Mouse (Mus musculus): ENCODE data around the gene Usp39. TPM values are rescaled to one million over a fixed set of nuclear protein-coding genes. Genes with fewer than 3 reads are reported as not detected.

Gene Usp39
- polyA plus RNA-seq, 1 experiment from 2014 or later = 27.3 TPM

DNA sequence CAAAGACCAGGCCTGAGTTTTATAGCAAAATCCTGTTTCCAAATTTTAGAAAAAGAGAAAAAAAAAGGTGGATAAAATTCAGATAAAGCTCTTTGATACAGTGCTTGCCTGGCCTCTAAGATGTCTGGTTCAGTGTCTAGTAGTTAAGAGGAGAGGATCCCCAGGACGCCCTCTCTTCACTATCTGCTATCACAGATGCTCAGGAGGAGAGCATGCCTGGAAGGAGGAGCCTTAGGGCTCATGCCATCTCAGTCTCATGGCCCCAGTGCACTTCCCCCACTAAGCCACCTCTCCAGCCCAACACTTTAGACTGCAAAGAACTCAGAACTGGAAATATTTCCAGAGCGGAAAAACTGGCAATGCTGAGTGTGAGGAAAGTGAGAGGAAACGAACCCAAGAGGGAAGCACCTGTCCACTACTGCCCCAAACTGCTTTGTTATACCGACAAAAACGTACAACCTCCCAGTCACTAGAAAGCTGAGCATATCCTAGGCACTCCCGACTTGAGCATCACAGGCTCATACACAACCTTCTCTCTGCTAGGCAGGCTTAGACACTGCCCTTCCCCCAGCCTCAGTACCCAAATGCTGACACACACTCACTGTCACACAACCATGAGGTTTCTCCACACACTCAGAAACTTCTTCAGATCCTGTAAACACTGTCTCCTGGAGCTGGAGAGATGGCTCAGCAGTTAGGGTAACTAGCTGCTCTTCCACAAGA is 21.0 kb downstream of the Usp39 start:
- H3K4me1 ChIP-seq (ENCODE audit: control insufficient read depth, insufficient read depth, low read length) = no peaks in the 10 kb centered on the region
- no peak overlapping the region for H3K27ac ChIP-seq (ENCODE audit: low read length)
- H3K27me3 ChIP-seq (ENCODE audit: control insufficient read depth, insufficient read depth, low read length) = no peaks in the 10 kb centered on the region
- no peaks in the 10 kb centered on the region for H3K9me3 ChIP-seq (replicated peaks; ENCODE audit: control insufficient read depth, low read length)
- H3K4me3 ChIP-seq (ENCODE audit: low read length) = no peak overlapping the region
- ATAC-seq (replicated peaks; ENCODE audit: extremely low read depth, insufficient read depth, low FRiP score) = no peak
- H3K9ac ChIP-seq (ENCODE audit: low read length) = no peak overlapping the region
- H3K36me3 ChIP-seq (ENCODE audit: control insufficient read depth, insufficient read depth) = peaks cover 69% of the 10 kb centered on the region
- no peak overlapping the region for H3K4me2 ChIP-seq (ENCODE audit: low read depth, low read length)
- 81% methylated on average over 6 of the region's 6 CpGs for WGBS

DNA sequence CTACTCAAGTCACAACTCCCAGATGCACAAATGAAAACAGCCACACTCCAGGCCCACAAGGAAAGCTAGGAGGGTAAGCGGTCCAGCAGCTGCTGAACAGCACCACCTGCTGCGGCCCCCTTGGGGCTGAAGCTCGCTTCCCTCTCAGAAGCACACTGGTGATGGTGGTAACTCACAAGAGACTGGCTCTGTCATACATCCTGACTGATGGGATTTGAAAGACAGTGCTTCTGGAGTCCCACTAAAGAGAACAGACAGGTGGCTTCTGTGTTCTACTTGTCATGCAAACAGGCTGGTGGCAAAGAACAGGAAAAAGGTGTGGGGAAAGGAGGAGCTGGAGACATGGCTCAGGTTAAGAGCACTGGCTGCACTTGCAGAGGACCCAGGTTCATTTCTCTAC is 22.0 kb downstream of the Usp39 start:
- H3K4me2 ChIP-seq (ENCODE audit: low read depth, low read length) = no peak overlapping the region
- no peak overlapping the region for H3K9ac ChIP-seq (ENCODE audit: low read length)
- no peaks in the 10 kb centered on the region for H3K27me3 ChIP-seq (ENCODE audit: control insufficient read depth, insufficient read depth, low read length)
- 94% methylated on average over 3 of the region's 3 CpGs for WGBS
- H3K27ac ChIP-seq (ENCODE audit: low read length) = no peak overlapping the region
- no peak for ATAC-seq (replicated peaks; ENCODE audit: extremely low read depth, insufficient read depth, low FRiP score)
- H3K36me3 ChIP-seq (ENCODE audit: control insufficient read depth, insufficient read depth) = peaks cover 66% of the 10 kb centered on the region
- H3K4me3 ChIP-seq (ENCODE audit: low read length) = no peak overlapping the region
- H3K9me3 ChIP-seq (replicated peaks; ENCODE audit: control insufficient read depth, low read length) = no peaks in the 10 kb centered on the region
- H3K4me1 ChIP-seq (ENCODE audit: control insufficient read depth, insufficient read depth, low read length) = no peaks in the 10 kb centered on the region

DNA sequence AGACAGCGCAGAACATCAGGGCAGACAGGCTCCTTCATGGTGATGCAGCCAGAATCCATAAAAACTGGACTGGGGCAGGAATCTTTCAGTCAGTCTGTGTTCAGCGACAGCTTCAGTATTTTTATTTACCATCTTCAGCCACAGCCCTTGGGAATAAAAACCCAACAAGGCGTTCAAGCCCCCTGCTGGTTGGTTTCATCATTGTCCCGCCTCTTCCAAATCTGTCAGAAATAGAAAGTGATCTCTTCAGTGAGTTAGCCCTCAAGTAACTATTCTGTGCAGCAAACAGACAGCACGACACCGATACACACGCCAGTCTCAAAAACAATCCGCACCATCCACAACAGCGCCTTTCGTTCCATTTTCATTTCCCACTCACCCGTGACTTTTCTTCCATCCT is 26.0 kb downstream of the Usp39 start:
- Histone ChIP-seq H3K36me3 (ENCODE audit: control insufficient read depth, insufficient read depth) (peaks cover 47% of the 10 kb centered on the region), H3K4me2 (ENCODE audit: low read depth, low read length) (no peak overlapping the region)
- ATAC-seq (replicated peaks; ENCODE audit: extremely low read depth, insufficient read depth, low FRiP score) = 0 out of 2 replicates have a peak, but pooled peaks have one; percentile 19

DNA sequence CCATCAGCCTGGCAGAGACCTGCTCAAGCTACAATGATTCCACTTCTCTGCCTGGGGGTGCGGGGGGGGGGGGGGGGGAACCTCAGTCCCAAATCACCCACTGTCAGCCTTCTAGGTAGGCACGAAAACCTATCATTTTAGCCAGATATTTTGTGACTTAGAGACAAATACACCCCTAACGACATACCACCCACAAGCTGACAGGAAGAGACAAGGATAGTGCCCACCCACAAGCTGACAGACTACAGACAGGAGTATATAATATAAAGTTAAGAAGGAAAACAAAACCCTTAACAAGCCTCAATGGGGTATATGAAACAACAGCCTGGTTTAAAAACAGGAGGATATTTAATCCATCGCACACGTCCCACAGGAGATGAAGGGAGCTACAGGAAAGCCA is 26.5 kb downstream of the Usp39 start:
- H3K4me1 ChIP-seq (ENCODE audit: control insufficient read depth, insufficient read depth, low read length) = peaks cover 9% of the 10 kb centered on the region
- no peak overlapping the region for H3K27ac ChIP-seq (ENCODE audit: low read length)
- peaks cover 44% of the 10 kb centered on the region for H3K36me3 ChIP-seq (ENCODE audit: control insufficient read depth, insufficient read depth)
- H3K4me3 ChIP-seq (ENCODE audit: low read length) = no peak overlapping the region
- H3K27me3 ChIP-seq (ENCODE audit: control insufficient read depth, insufficient read depth, low read length) = no peaks in the 10 kb centered on the region
- no peaks in the 10 kb centered on the region for H3K9me3 ChIP-seq (replicated peaks; ENCODE audit: control insufficient read depth, low read length)
- 75% methylated on average over 5 of the region's 5 CpGs for WGBS
- no peak for ATAC-seq (replicated peaks; ENCODE audit: extremely low read depth, insufficient read depth, low FRiP score)
- no peak overlapping the region for H3K4me2 ChIP-seq (ENCODE audit: low read depth, low read length)
- H3K9ac ChIP-seq (ENCODE audit: low read length) = no peak overlapping the region

More for the DNA sequence above, 26.0 kb downstream of the Usp39 start:
- Histone ChIP-seq H3K9me3 (replicated peaks; ENCODE audit: control insufficient read depth, low read length) (no peaks in the 10 kb centered on the region), H3K27ac (ENCODE audit: low read length) (no peak overlapping the region), H3K27me3 (ENCODE audit: control insufficient read depth, insufficient read depth, low read length) (no peaks in the 10 kb centered on the region), H3K4me1 (ENCODE audit: control insufficient read depth, insufficient read depth, low read length) (peaks cover 5% of the 10 kb centered on the region; the same call in 1 of the 2 replicates), H3K4me3 (ENCODE audit: low read length) (no peak overlapping the region), H3K9ac (ENCODE audit: low read length) (no peak overlapping the region)
- 62% methylated on average over 11 of the region's 11 CpGs for WGBS

- Histone ChIP-seq H3K9ac (ENCODE audit: low read length) (no peak overlapping the region), H3K4me1 (ENCODE audit: control insufficient read depth, insufficient read depth, low read length) (peaks cover 18% of the 10 kb centered on the region), H3K4me2 (ENCODE audit: low read depth, low read length) (no peak overlapping the region), H3K27me3 (ENCODE audit: control insufficient read depth, insufficient read depth, low read length) (no peaks in the 10 kb centered on the region), H3K9me3 (replicated peaks; ENCODE audit: control insufficient read depth, low read length) (no peaks in the 10 kb centered on the region), H3K27ac (ENCODE audit: low read length) (0 out of 2 replicates have a peak overlapping the region, but pooled peaks have one; percentile 1), H3K36me3 (ENCODE audit: control insufficient read depth, insufficient read depth) (peaks cover 30% of the 10 kb centered on the region), H3K4me3 (ENCODE audit: low read length) (no peak overlapping the region)
- WGBS = 39% methylated on average over 1 of the region's 1 CpGs
- no peak for ATAC-seq (replicated peaks; ENCODE audit: extremely low read depth, insufficient read depth, low FRiP score)
Measured at GRCm38 (mm10) chr6:72316044-72316443, 28.9 kb downstream of the Usp39 start.

- Histone ChIP-seq H3K4me2 (ENCODE audit: low read depth, low read length) (no peak overlapping the region), H3K4me1 (ENCODE audit: control insufficient read depth, insufficient read depth, low read length) (peaks cover 18% of the 10 kb centered on the region), H3K9ac (ENCODE audit: low read length) (no peak overlapping the region), H3K36me3 (ENCODE audit: control insufficient read depth, insufficient read depth) (peaks cover 23% of the 10 kb centered on the region), H3K27ac (ENCODE audit: low read length) (no peak overlapping the region; the same call in 1 of the 2 replicates), H3K27me3 (ENCODE audit: control insufficient read depth, insufficient read depth, low read length) (no peaks in the 10 kb centered on the region), H3K4me3 (ENCODE audit: low read length) (no peak overlapping the region), H3K9me3 (replicated peaks; ENCODE audit: control insufficient read depth, low read length) (no peaks in the 10 kb centered on the region)
- 66% methylated on average over 2 of the region's 2 CpGs for WGBS
- ATAC-seq (replicated peaks; ENCODE audit: extremely low read depth, insufficient read depth, low FRiP score) = no peak
Measured at GRCm38 (mm10) chr6:72315384-72315783, 29.6 kb downstream of the Usp39 start.

DNA sequence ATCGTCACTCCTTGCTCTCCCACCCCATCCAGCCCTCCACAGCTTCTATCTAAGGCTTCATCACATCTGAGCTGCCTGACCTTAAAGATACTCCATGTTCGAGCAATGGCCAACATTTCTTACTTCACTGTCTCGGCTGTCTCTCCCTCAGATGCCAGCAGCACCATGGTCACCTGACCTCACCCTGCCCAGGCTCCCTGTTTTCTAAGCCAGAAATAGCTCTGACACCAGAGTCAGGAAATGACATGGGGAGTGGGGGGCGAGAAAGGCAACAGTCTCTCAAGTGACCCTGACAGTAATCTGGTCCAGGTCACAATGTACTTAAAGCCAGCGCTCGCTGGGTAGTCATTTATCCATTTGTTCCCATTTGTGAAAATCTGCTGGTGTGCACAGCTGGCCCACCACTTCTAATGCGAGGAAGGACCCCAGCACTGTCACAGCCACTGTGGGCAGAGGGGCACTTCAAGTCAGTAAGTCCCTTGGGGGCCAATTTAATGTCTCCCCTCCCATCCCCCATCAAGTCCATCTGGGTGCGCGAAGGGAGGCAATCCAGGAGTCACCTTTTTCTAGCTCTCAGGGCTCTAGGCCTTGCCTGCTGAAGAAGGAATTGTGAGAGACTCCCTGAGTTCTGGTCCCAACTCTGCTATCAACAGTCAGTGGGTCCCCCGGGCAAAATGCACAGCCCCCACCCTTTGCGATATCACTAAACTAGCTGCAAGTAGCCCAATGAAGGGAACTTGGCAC is 31.7 kb downstream of the Usp39 start:
- peaks cover 7% of the 10 kb centered on the region; the same call in 1 of the 2 replicates for H3K36me3 ChIP-seq (ENCODE audit: control insufficient read depth, insufficient read depth)
- H3K27ac ChIP-seq (ENCODE audit: low read length) = peak overlapping the region; percentile 80
- peak; percentile 68 for ATAC-seq (replicated peaks; ENCODE audit: extremely low read depth, insufficient read depth, low FRiP score)
- H3K4me2 ChIP-seq (ENCODE audit: low read depth, low read length) = peak overlapping the region; percentile 4; the same call in 1 of the 2 replicates
- peaks cover 18% of the 10 kb centered on the region for H3K4me1 ChIP-seq (ENCODE audit: control insufficient read depth, insufficient read depth, low read length)
- peak overlapping the region; percentile 32; the same call in 1 of the 2 replicates for H3K9ac ChIP-seq (ENCODE audit: low read length)
- H3K4me3 ChIP-seq (ENCODE audit: low read length) = no peak overlapping the region
- no peaks in the 10 kb centered on the region for H3K9me3 ChIP-seq (replicated peaks; ENCODE audit: control insufficient read depth, low read length)
- no peaks in the 10 kb centered on the region for H3K27me3 ChIP-seq (ENCODE audit: control insufficient read depth, insufficient read depth, low read length)
- 55% methylated on average over 11 of the region's 11 CpGs for WGBS

- Histone ChIP-seq H3K4me1 (ENCODE audit: control insufficient read depth, insufficient read depth, low read length) (peaks cover 18% of the 10 kb centered on the region), H3K4me3 (ENCODE audit: low read length) (no peak overlapping the region), H3K36me3 (ENCODE audit: control insufficient read depth, insufficient read depth) (no peaks in the 10 kb centered on the region), H3K9me3 (replicated peaks; ENCODE audit: control insufficient read depth, low read length) (no peaks in the 10 kb centered on the region), H3K9ac (ENCODE audit: low read length) (no peak overlapping the region), H3K4me2 (ENCODE audit: low read depth, low read length) (no peak overlapping the region), H3K27ac (ENCODE audit: low read length) (no peak overlapping the region), H3K27me3 (ENCODE audit: control insufficient read depth, insufficient read depth, low read length) (no peaks in the 10 kb centered on the region)
- ATAC-seq (replicated peaks; ENCODE audit: extremely low read depth, insufficient read depth, low FRiP score) = no peak
- 88% methylated on average over 3 of the region's 3 CpGs for WGBS
Measured at GRCm38 (mm10) chr6:72312198-72312597, 32.8 kb downstream of the Usp39 start.

- Histone ChIP-seq H3K36me3 (ENCODE audit: control insufficient read depth, insufficient read depth) (no peaks in the 10 kb centered on the region), H3K27me3 (ENCODE audit: control insufficient read depth, insufficient read depth, low read length) (no peaks in the 10 kb centered on the region), H3K9me3 (replicated peaks; ENCODE audit: control insufficient read depth, low read length) (no peaks in the 10 kb centered on the region), H3K4me3 (ENCODE audit: low read length) (no peak overlapping the region), H3K4me1 (ENCODE audit: control insufficient read depth, insufficient read depth, low read length) (no peaks in the 10 kb centered on the region), H3K9ac (ENCODE audit: low read length) (no peak overlapping the region), H3K27ac (ENCODE audit: low read length) (no peak overlapping the region), H3K4me2 (ENCODE audit: low read depth, low read length) (no peak overlapping the region)
- no peak for ATAC-seq (replicated peaks; ENCODE audit: extremely low read depth, insufficient read depth, low FRiP score)
- WGBS = 58% methylated on average over 9 of the region's 9 CpGs
Measured at GRCm38 (mm10) chr6:72303510-72303909, 41.5 kb downstream of the Usp39 start.
